Mouse (Mus musculus) urinary bladder, postnatal 25 days (tissue): ENCODE results near the gene Mgat5.

Source experiments
- DNase-seq: peaks from one replicate; pipeline ENCODE4 v3.0.0; 2022; ENCODE audit warnings: low spot score

Mgat5 gene

DNA sequence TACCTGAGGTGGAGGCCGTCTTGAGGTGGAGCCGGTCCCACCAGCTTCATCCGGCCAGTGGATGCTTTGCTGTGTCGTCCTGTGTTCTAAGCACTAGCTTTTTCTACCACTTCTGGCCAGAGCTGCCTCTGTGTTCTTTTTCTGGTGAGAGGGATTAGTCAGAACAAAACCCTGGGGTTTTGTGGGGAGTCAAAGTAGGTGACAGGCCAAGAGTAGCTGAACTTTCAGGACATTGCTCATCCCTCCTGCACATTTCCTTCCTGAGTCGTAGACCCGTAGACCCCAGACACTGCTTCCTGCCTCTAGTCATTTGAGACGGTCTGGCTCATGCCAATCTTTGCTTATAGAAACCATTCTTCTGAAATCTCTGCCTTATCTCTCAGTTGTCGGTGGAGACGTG is 140.1 kb downstream of the Mgat5 start:
- no peak for DNase-seq

DNA sequence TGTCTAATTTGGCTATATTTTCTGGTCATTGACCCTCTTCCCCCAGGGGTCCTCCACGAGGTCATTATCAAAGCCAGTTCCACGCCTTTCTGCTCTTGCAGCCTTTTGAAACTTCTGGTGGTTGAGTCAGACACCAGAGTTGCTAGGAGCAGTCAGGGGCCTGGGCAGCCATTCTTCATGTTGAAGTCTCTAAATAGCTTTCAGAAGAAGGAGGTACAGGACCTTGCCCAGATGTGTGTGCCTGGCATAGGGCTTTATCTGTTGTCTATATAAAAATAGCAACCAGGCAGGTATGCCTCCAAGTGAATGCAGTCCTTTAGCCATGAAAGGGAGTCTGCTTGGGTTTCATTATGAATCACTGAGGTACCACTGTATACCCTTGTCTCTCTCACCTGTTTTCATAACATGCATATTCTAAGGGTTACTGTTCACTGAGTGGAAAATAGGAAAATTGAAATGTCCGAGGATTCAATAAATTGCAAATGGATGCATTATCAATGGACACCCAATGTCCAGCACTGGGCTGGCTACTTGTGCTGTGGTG is 141.9 kb downstream of the Mgat5 start:
- DNase-seq, result no peak

DNA sequence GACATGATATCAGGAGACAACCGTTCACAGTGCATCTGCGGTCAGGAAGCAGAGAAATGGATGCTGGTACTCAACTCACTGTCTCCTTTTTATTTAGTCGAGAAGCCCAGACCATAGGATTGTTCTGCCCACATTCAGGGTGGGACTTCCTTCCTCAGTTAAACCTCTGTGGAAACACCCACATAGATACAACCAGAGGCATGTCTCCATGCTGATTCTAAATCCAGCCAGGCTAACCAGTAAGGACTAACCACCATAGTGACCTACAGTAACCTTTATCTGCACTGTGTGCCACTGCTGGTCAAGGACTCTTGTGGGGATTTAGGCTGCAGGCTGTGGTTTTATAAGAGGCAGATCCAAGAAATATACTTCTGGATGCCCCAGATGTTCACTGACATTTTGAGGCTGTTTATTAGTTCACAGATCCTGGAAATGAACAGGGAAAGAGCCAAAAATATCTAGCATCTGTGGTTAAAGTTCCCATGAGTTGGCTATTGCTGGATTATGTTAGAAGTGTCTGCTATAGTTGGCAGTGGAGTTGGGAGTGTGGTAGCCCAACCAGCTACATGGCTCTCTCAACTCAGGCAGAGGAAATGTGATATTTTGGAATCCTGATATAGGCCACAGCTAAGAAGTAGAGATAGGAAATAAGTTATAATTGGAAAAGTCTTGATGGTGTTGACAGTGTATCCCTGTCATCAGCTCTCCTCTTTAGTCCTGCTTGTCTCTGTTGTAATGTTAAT is 143.2 kb downstream of the Mgat5 start:
- DNase-seq, result no peak

DNA sequence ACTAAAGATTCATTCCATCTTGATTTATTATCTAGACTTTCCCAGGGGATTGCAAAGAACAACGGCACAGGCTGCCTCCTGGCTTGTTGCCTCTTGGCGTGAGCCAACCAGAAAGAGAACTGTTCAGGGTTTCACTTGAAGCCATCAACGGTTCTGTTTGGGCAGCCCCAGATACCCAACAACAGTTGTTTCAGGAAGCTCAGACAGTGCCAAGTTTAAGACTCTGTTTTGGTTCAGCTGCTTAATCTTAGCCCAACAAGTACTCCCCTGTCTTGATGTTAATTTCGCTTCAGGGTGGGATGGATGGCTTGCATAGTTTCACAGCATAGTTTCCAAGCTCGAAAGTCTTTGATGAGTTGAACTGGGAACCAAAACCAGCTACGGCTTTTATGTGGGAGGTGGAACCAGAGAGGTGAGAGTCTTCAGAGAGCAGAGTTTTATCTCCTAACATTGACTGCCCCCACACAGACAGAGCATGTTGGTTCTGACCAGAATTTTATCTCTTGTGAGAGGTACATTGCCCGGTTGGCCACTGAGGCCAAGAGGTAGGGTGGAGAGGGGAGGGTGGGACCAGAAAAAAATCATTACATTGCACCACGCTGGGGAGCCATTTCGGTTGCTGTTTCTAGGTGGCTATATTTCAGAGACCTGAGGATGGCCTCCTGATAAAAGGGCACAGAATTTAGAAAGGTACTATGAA is 144.0 kb downstream of the Mgat5 start:
- DNase-seq, result no peak

DNA sequence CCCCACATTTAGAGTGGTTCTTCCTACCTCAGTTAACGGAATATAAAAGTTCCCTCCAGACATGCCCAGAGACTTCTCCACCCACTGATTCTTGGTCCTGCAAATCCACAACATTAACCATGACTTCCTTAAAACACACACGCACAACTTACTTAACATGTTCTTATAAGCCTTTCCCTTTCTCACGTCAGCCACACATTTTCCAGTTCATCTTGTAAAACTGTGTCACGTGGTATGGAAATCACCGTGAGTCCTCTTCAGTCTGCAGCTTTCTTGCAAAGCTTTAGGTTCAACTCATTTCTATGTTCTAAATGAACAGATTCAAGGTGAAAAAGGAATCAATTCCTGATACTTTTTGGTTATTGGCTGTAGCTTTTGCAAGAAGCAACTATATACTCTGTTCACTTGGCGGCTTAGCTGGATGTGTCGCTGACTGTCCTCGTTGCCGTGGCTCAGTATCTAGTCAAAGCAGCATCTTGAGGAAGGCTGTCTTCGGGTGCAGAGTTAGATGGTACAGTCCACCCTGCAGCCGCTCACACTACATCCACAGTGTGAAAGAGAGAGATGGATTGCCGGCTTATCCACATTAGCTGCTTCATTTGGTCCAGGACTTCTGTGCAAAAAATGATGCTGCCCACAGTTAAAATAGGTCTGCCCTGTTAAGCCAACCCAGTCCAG is 146.7 kb downstream of the Mgat5 start:
- no peak for DNase-seq

DNA sequence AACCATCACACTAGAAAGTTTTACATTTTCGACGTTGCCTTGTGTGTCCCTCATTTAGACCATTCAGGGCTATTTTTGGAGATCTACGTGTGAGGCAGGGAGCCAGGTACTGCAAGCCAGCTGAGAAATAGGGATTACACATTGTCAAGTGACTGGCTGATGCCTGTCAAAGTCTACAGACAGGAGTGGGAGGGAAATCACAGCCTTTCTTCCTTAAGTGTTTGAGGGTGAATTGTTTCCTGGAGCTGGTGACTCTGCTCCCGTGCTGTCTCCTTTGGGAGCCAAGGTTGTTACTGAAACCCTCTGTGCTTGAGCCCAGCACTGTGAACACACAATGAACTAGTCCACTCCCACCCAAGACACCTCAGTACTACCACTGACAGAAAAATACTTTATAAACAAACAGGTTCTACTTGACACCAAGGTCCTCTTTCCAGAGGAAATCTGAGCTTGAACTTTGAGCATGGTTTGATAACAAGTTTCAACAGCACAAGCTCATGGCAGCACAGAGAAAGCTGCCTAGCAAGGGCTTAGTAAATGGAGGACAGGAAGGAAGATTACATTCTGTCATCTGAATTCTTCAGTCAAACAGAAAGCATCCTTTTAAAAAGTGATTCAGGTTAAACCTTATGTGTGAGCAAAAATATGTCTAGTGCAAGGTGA is 147.4 kb downstream of the Mgat5 start:
- no peak for DNase-seq

DNA sequence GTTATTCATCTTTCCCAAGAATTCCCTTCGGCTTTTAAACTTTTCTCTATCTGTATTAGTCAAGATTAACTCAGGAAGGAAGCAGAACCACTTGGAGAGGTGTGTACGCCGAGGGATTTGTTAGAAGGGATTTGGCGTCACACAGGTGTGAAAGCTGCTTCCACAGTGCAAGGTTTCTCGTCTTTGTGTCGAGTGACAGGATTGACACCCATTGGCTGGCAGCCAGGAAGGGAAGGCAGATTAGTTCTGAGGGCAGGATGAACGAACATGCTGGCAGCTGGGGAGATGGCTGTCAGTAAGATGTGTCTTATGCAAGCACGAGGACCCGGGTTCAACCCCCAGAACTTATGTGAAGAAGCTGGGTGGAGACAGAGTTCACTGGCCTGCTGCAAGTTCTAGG is 148.6 kb downstream of the Mgat5 start:
- no peak for DNase-seq

DNA sequence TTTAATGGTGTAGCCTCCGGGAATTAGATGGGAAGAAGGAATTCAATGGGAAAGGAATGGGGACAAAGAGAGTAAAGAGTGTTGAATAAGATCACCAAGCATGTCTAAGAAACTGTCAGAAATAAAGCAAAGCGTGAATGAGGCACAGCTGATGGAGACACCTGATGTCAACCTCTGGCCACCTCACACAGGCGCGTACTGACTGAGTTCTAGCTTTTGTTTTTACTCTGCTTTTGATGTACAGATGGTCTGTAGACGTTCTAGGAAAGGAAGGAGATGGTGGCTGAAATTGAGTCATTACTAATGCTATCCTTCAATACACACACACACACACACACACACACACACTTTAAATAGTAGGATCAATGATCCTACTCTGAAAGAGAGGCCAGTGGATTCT is 149.3 kb downstream of the Mgat5 start:
- no peak for DNase-seq

DNA sequence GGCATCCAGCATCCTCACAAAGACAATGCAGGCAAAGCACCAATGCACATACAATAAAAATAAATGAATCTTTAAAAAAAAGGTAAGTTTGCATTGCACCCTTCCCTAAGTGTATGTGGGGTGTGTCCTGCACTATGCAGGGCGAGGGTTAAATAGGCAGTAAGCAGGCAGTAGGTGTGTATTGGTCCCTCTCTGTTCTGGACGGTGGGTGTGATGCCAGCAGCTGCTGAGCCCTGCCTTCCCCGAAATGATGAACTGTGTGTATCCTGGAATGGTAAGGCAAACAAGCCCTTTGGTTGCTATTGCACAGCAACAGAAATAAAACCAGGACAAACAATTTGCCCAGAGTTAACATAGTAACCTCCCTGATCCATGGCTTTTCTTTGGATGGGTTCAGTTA is 150.2 kb downstream of the Mgat5 start:
- no peak for DNase-seq

DNA sequence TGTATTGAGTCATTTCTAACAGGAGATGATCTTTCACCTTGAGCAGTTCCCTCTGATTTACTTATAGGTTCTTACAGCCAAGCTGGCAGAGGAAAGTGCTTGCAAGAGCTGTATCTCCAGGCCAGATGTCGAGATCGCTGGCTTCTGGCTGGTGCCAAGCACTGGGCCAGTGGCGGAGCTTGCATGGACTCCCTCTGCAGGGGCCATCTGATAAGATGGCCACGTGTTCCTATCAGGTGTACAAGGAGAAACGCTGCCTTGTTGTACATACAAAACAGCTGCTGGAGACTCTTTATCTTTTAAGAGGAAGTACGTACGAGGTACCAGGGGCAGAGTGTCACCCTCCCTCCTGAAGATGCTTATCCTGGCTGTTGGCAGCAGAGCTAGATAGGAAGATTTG is 158.8 kb downstream of the Mgat5 start:
- no peak for DNase-seq

DNA sequence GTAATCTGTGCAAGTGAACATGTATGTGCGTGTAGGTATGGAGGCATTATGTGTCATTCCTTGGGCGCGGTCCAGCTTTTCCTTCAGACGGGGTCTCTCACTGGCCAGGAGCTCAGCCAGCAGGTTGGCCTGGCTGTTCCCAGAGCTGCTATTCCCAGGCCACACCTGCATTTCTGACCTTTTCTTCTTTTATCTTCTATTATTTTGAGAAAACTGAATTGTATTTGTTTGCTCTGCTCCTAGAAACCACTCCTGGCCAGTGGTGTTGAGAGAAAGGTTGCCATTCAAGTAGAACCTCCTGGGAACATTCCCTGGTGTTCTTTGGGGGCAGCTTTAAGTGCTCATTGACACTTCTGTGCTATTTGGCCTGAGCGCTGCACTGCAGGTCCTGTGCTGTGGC is 160.9 kb downstream of the Mgat5 start:
- DNase-seq, result no peak

DNA sequence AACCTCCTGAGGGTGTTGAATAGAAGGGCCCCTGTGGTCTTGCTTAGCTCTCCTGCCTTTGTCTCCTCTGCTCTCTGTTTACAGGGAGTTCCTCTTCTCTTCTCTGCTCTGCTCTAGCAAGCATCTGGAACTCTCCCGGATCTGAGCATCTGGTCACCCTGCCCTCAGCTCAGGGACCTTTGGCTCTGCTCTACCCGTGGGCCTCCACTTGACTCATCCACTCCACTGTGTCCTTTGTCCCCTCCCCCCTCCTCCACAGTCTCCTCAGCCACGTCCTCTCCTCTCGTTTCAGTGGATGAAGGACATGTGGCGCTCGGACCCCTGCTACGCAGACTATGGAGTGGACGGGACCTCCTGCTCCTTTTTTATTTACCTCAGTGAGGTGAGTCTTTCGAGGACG is 161.3 kb downstream of the Mgat5 start:
- DNase-seq, result no peak

DNA sequence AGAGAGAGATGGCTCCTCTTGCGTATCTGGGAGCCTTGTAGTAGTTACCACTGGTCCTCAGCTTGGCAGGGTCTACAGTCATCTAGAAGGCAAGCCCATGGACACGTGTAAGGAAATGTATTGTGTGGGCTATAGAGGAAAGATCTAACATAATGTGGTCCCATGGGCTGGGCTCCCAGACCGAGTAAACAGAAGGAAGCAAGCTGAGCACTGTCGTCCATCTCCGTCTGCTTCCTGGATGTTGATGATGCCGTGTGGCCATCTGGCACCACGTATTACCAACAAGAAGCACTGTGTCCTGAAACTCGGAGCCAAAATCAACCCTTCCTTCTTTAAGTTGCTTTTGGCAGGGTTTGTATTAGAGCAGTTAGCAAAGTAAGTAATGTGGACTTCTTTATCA is 163.7 kb downstream of the Mgat5 start:
- DNase-seq, result no peak

DNA sequence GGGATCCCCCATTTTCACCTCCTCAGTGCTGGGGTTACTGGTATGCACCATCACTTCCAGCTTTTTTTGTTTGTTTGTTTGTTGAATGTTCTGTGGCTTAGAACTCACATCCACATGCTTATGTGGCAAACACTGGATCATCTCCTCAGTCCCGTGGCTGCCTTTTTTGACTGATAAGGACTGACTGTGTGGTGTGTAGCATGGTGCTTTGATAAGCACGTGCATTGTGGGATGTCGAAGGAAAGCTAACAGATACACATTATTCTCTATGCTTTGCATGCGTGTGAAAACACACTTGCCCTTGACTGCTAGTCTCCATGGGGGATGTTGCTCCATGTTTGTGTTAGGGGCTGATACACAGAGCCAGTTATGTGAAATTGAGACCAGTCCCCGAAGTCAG is 164.7 kb downstream of the Mgat5 start:
- no peak for DNase-seq

DNA sequence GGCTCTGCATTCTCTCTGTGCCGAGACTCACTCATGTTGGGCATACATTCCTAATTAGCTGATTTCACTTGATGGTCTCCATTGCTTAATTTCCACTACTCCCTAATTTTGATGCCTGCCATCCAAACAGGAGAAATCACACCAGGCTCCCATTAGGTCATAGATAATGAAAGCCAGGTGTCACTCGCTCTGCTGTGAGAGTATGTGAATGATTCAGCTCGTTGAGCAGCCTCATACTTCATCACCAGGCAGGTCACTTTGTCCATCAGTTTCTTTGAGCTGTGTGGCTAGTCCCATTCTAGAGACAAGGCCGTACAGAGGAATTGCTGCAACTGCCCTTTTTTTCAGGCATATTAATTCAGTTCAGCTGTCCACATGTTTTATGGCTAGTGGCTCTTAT is 167.3 kb downstream of the Mgat5 start:
- DNase-seq, result no peak

DNA sequence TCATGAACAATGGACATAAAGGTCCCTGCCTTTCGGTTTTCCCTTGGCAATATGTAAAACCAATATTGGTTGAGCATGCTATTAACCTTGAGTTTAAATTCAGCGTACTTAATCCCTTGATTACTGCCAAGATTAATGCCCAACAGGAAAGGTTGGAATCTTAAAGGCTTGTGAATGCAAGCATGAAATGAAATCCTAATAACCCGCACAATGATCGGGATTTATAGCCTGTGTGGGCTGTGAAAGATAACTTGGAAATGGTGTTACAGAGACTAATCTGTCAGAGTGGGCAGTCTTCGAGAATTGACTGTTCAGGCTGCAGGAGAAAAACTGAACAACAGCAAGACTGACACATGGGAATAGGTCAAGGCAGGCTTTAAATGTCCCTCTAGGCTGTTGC is 168.7 kb downstream of the Mgat5 start:
- DNase-seq, result no peak

DNA sequence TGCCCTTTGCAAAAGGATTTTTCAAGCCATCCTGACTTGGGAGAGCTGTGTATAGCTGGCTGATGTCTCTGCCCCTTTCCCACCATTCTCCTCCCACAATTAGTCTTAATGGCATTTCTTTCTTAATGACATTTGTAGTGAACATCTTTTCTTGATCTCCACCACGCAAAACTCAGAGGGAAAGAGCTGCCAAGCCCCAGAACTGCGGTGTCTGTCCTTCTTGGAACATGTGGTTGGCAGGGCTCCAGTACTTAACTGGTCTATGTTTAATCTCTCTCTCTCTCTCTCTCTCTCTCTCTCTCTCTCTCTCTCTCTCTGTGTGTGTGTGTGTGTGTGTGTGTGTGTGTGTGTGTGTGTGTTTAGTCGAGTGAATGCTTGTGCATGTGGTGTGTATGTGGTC is 169.3 kb downstream of the Mgat5 start:
- DNase-seq, result no peak

DNA sequence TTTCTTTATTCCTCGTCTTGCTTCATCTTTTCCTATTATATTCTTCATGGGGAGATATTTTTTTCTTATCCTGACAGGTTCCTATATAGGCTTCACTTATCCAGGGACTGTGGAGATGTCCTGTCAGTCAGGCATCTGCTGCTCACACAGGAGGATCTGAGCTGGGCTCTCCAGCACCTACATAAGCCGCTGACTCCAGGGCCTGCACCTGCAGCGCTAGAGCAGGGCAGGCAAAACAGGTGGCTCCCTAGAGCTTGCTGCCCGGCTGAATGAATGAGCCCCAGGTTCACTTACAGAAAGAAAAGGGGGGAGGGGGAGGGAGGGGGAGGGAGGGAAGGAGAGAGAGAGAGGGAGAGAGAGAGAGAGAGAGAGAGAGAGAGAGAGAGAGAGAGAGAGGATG is 175.3 kb downstream of the Mgat5 start:
- DNase-seq, result no peak

DNA sequence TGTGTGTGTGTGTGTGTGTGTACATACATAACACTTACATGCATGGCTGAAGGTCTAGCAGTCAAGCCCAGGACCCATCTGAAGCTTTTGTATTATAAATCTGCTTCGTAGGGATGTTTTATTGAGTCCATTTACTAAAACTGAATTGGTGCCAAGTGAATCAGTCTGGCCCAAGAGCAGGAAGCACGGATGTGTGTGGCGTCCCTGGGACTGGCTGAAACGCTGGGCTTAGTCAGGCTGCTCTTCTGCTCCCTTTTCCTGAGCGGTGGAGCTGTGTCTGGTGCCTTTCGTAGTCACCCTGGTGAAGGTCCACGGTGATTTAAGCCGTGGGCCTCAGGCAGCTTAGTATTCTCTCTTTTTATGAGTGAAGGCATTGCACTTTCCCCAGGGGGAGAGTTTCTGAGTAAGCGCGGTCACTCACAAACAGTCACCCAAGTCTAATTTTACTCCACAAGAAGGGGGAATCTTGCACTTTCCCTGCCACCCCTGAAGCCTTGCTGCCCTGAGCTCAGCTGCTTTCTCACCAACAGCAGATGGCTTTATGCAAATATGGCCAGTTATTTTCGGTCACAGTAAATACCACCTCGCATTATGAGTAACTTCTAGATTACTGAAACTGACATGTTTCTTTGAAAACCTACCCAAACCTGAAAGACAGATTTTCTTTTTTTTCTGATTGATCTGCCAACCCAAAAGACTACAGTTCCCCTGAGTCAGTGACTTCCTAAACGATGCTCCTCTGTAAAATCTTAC is 176.1 kb downstream of the Mgat5 start:
- DNase-seq, result no peak

DNA sequence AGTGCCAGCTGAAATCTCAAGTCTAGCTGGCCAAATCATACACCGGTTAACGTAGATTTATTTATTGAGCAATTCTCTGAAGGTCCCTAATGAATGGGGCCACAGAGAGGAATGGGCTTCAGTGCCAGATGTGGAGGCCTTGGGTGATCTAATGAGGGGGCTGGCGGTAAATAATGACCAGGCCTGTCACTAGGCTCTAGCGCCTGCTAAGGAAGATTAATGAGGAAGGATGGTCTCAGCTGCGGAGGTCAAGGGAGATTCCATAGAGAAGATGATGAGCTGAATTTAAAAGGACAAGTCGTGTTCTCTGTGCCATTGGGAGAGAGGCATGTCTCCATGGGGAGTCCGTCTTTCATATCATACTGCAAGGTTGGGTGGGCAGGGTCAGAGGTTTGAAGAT is 178.3 kb downstream of the Mgat5 start:
- no peak for DNase-seq

DNA sequence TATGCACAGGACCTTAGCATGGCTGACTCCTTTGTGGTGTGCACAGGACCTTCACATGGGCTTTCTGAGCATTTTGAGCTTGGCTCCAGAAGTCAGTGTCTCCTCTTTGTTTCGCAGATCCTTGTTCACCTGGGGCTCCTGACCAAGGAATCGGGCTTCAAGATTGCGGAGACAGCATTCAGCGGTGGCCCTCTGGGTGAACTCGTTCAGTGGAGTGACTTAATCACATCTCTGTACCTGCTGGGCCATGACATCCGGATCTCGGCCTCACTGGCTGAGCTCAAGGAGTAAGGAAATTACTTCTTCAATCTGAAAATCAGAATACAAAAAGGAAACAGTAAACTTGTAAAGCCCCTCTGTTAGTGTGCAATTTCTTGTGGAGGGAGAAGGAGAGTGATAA is 182.4 kb downstream of the Mgat5 start:
- DNase-seq, result no peak

DNA sequence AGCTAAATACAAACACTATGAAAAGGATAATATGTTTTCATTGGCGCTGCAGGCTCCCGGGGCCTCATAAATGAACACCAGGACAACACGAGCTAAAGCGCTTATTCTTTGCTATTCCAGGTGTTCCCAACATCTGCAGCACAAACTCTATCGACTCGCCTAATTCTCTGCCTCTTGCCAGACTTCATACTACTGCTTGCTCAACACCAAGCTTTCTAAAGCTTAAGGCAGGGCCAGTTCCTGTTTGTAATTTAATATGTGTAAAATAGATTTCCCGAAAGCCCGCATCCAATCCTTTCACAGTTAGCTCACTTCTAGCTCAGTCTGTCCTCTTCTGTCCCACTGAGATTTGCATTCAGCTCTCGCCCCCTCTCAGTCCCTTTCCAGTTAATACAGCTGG is 182.8 kb downstream of the Mgat5 start:
- DNase-seq, result no peak
